Mouse (Mus musculus): ENCODE measurements around the gene Tmcc3. TPM values are rescaled to one million over a fixed set of nuclear protein-coding genes. Genes with fewer than 3 reads are reported as not detected.
"Not testable (repeated sequence)": the region's sequence is repeated elsewhere in the genome, so short reads cannot be mapped to it uniquely, and the experiment has no call there.

The Tmcc3 gene
- total and polyA plus RNA-seq, 3 experiments, result 15.3 to 35.1 (median 29.8) TPM

GRCm38 (mm10) chr10:94525784-94526183 is 214.0 kb downstream of the Tmcc3 start:
- no peak overlapping the region for H3K9ac ChIP-seq (ENCODE audit: low read depth, low read length)

GRCm38 (mm10) chr10:94526834-94527233 is 215.1 kb downstream of the Tmcc3 start:
- Histone ChIP-seq H3K27me3 (ENCODE audit: control insufficient read depth, insufficient read depth, low read length) (no peaks in the 10 kb centered on the region), H3K4me3 (no peak overlapping the region), H3K9ac (ENCODE audit: low read depth, low read length) (no peak overlapping the region), H3K36me3 (ENCODE audit: control insufficient read depth, insufficient read depth, low read length) (peaks cover 14% of the 10 kb centered on the region), H3K27ac (no peak overlapping the region; the same call in 1 of the 2 replicates), H3K4me1 (ENCODE audit: control insufficient read depth, insufficient read depth, low read length) (peaks cover 31% of the 10 kb centered on the region), H3K79me2 (replicated peaks; ENCODE audit: control insufficient read depth, insufficient read depth, low read length) (peaks cover 6% of the 10 kb centered on the region)
- TF ChIP-seq EP300 (IDR thresholded peaks at IDR 0.05; ENCODE audit: insufficient read depth, low read depth, low read length) (no peak), POLR2A (IDR thresholded peaks at IDR 0.05; ENCODE audit: insufficient read depth, low read depth, low read length) (no peak), CTCF (IDR thresholded peaks at IDR 0.05) (no peak)
- DNase-seq, result no peak
- 50% methylated on average over 8 of the region's 8 CpGs for WGBS
- intact Hi-C loops (cut with DNase I), result no loop called here

More at GRCm38 (mm10) chr10:94525784-94526183, 214.0 kb downstream of the Tmcc3 start:
- Histone ChIP-seq H3K27me3 (ENCODE audit: control insufficient read depth, insufficient read depth, low read length) (no peaks in the 10 kb centered on the region), H3K27ac (no peak overlapping the region), H3K36me3 (ENCODE audit: control insufficient read depth, insufficient read depth, low read length) (peaks cover 20% of the 10 kb centered on the region), H3K79me2 (replicated peaks; ENCODE audit: control insufficient read depth, insufficient read depth, low read length) (peaks cover 8% of the 10 kb centered on the region), H3K4me1 (ENCODE audit: control insufficient read depth, insufficient read depth, low read length) (peaks cover 34% of the 10 kb centered on the region), H3K4me3 (no peak overlapping the region)
- TF ChIP-seq CTCF (IDR thresholded peaks at IDR 0.05), result no peak
- TF ChIP-seq POLR2A (IDR thresholded peaks at IDR 0.05; ENCODE audit: insufficient read depth, low read depth, low read length), result no peak
- TF ChIP-seq EP300 (IDR thresholded peaks at IDR 0.05; ENCODE audit: insufficient read depth, low read depth, low read length), result no peak
- whole genome bisulfite sequencing, result 54% methylated on average over 7 of the region's 7 CpGs
- no peak for DNase-seq
- intact Hi-C loops (cut with DNase I), result no loop called here

- H3K36me3 ChIP-seq (ENCODE audit: control insufficient read depth, insufficient read depth, low read length), result peaks cover 11% of the 10 kb centered on the region
- H3K4me3 ChIP-seq, result no peak overlapping the region
- H3K27me3 ChIP-seq (ENCODE audit: control insufficient read depth, insufficient read depth, low read length), result no peaks in the 10 kb centered on the region
- intact Hi-C loops (cut with DNase I), result no loop called here
- no peak for DNase-seq
- peaks cover 7% of the 10 kb centered on the region for H3K79me2 ChIP-seq (replicated peaks; ENCODE audit: control insufficient read depth, insufficient read depth, low read length)
- 77% methylated on average over 6 of the region's 6 CpGs for WGBS
- no peak overlapping the region; the same call in 1 of the 2 replicates for H3K27ac ChIP-seq
- H3K4me1 ChIP-seq (ENCODE audit: control insufficient read depth, insufficient read depth, low read length), result peaks cover 31% of the 10 kb centered on the region
- H3K9ac ChIP-seq (ENCODE audit: low read depth, low read length), result no peak overlapping the region
- no peak for TF ChIP-seq POLR2A (IDR thresholded peaks at IDR 0.05; ENCODE audit: insufficient read depth, low read depth, low read length)
- TF ChIP-seq CTCF (IDR thresholded peaks at IDR 0.05), result no peak
- no peak for TF ChIP-seq EP300 (IDR thresholded peaks at IDR 0.05; ENCODE audit: insufficient read depth, low read depth, low read length)
These were observed 215.5 kb downstream of the Tmcc3 start for GRCm38 (mm10) chr10:94527248-94527647.

GRCm38 (mm10) chr10:94530079-94530478 is 218.3 kb downstream of the Tmcc3 start:
- Histone ChIP-seq H3K27ac (no peak overlapping the region), H3K79me2 (replicated peaks; ENCODE audit: control insufficient read depth, insufficient read depth, low read length) (peaks cover 6% of the 10 kb centered on the region), H3K9ac (ENCODE audit: low read depth, low read length) (no peak overlapping the region), H3K4me3 (no peak overlapping the region), H3K36me3 (ENCODE audit: control insufficient read depth, insufficient read depth, low read length) (peaks cover 11% of the 10 kb centered on the region), H3K27me3 (ENCODE audit: control insufficient read depth, insufficient read depth, low read length) (no peaks in the 10 kb centered on the region), H3K4me1 (ENCODE audit: control insufficient read depth, insufficient read depth, low read length) (peaks cover 19% of the 10 kb centered on the region)
- no peak for DNase-seq
- WGBS, result 71% methylated on average over 2 of the region's 2 CpGs
- intact Hi-C loops (cut with DNase I), result no loop called here
- TF ChIP-seq POLR2A (IDR thresholded peaks at IDR 0.05; ENCODE audit: insufficient read depth, low read depth, low read length) (no peak), EP300 (IDR thresholded peaks at IDR 0.05; ENCODE audit: insufficient read depth, low read depth, low read length) (no peak), CTCF (IDR thresholded peaks at IDR 0.05) (no peak)

GRCm38 (mm10) chr10:94531482-94531881 is 219.7 kb downstream of the Tmcc3 start:
- no peak overlapping the region for H3K4me3 ChIP-seq
- H3K27me3 ChIP-seq (ENCODE audit: control insufficient read depth, insufficient read depth, low read length), result no peaks in the 10 kb centered on the region
- H3K9ac ChIP-seq (ENCODE audit: low read depth, low read length), result no peak overlapping the region
- H3K36me3 ChIP-seq (ENCODE audit: control insufficient read depth, insufficient read depth, low read length), result peaks cover 3% of the 10 kb centered on the region; the same call in 1 of the 2 replicates
- TF ChIP-seq CTCF (IDR thresholded peaks at IDR 0.05), result no peak
- no peak for TF ChIP-seq EP300 (IDR thresholded peaks at IDR 0.05; ENCODE audit: insufficient read depth, low read depth, low read length)
- no peak for TF ChIP-seq POLR2A (IDR thresholded peaks at IDR 0.05; ENCODE audit: insufficient read depth, low read depth, low read length)
- peaks cover 15% of the 10 kb centered on the region for H3K4me1 ChIP-seq (ENCODE audit: control insufficient read depth, insufficient read depth, low read length)
- H3K79me2 ChIP-seq (replicated peaks; ENCODE audit: control insufficient read depth, insufficient read depth, low read length), result peaks cover 5% of the 10 kb centered on the region
- intact Hi-C loops (cut with DNase I), result no loop called here
- DNase-seq, result no peak
- H3K27ac ChIP-seq, result no peak overlapping the region

- Histone ChIP-seq H3K36me3 (ENCODE audit: control insufficient read depth, insufficient read depth, low read length) (peaks cover 3% of the 10 kb centered on the region; the same call in 1 of the 2 replicates), H3K4me1 (ENCODE audit: control insufficient read depth, insufficient read depth, low read length) (peaks cover 11% of the 10 kb centered on the region), H3K79me2 (replicated peaks; ENCODE audit: control insufficient read depth, insufficient read depth, low read length) (peaks cover 7% of the 10 kb centered on the region), H3K9ac (ENCODE audit: low read depth, low read length) (no peak overlapping the region), H3K27me3 (ENCODE audit: control insufficient read depth, insufficient read depth, low read length) (no peaks in the 10 kb centered on the region), H3K4me3 (no peak overlapping the region), H3K27ac (no peak overlapping the region)
- DNase-seq, result no peak
- no peak for TF ChIP-seq EP300 (IDR thresholded peaks at IDR 0.05; ENCODE audit: insufficient read depth, low read depth, low read length)
- no peak for TF ChIP-seq POLR2A (IDR thresholded peaks at IDR 0.05; ENCODE audit: insufficient read depth, low read depth, low read length)
- no peak for TF ChIP-seq CTCF (IDR thresholded peaks at IDR 0.05)
- whole genome bisulfite sequencing, result 79% methylated on average over 6 of the region's 6 CpGs
- intact Hi-C loops (cut with DNase I), result no loop called here
These were observed 221.5 kb downstream of the Tmcc3 start for GRCm38 (mm10) chr10:94533081-94533724.

GRCm38 (mm10) chr10:94538623-94539022 is 226.9 kb downstream of the Tmcc3 start:
- H3K4me3 ChIP-seq; H3K27ac ChIP-seq; H3K79me2 ChIP-seq (replicated peaks; ENCODE audit: control insufficient read depth, insufficient read depth, low read length); H3K36me3 ChIP-seq (ENCODE audit: control insufficient read depth, insufficient read depth, low read length); H3K27me3 ChIP-seq (ENCODE audit: control insufficient read depth, insufficient read depth, low read length); H3K4me1 ChIP-seq (ENCODE audit: control insufficient read depth, insufficient read depth, low read length); H3K9ac ChIP-seq (ENCODE audit: low read depth, low read length); DNase-seq; intact Hi-C loops (cut with DNase I): not testable (repeated sequence)
- WGBS, result 94% methylated on average over 2 of the region's 2 CpGs
